Mouse (Mus musculus) left cerebral cortex, adult 11 months (tissue): ENCODE data around the gene Ikzf3.

Source experiments
- DNase-seq: peaks from one replicate; pipeline ENCODE4 v3.0.0; 2022; ENCODE audit warnings: low spot score

Ikzf3 gene

GRCm38 (mm10) chr11:98545711-98546231 lies at the start of gene Ikzf3:
Gene Ikzf3 (minus strand): TSS chr11:98546031.
- DNase-seq, result no peak

GRCm38 (mm10) chr11:98595473-98595872 lies 49.6 kb upstream of the Ikzf3 start:
- DNase-seq, result no peak

- DNase-seq, result no peak
These were observed 49.2 kb upstream of the Ikzf3 start for GRCm38 (mm10) chr11:98595021-98595420.

- no peak for DNase-seq
These were observed 45.0 kb upstream of the Ikzf3 start for GRCm38 (mm10) chr11:98590548-98591445.

- DNase-seq, result no peak
These were observed 43.5 kb upstream of the Ikzf3 start for GRCm38 (mm10) chr11:98589306-98589705.

- DNase-seq, result no peak
These were observed 43.0 kb upstream of the Ikzf3 start for GRCm38 (mm10) chr11:98588833-98589281.

GRCm38 (mm10) chr11:98587684-98588546 lies 42.1 kb upstream of the Ikzf3 start:
- peak; percentile 34 for DNase-seq

- peak; percentile 96 for DNase-seq
These were observed 41.2 kb upstream of the Ikzf3 start, which contains the start of gene Ormdl3 for GRCm38 (mm10) chr11:98586892-98587563. Gene Ormdl3 (minus strand): TSS chr11:98587368.

- DNase-seq, result peak; percentile 14
These were observed 40.5 kb upstream of the Ikzf3 start for GRCm38 (mm10) chr11:98586087-98586891.

GRCm38 (mm10) chr11:98584629-98585177 lies 38.9 kb upstream of the Ikzf3 start:
- DNase-seq, result no peak

- no peak for DNase-seq
These were observed 38.3 kb upstream of the Ikzf3 start for GRCm38 (mm10) chr11:98584146-98584545.

GRCm38 (mm10) chr11:98583571-98583970 lies 37.7 kb upstream of the Ikzf3 start:
- no peak for DNase-seq

GRCm38 (mm10) chr11:98583265-98583552 lies 37.4 kb upstream of the Ikzf3 start:
- DNase-seq, result no peak

GRCm38 (mm10) chr11:98582551-98583264 lies 36.9 kb upstream of the Ikzf3 start:
- DNase-seq, result no peak

- no peak for DNase-seq
These were observed 36.2 kb upstream of the Ikzf3 start for GRCm38 (mm10) chr11:98582030-98582388.

- no peak for DNase-seq
These were observed 35.6 kb upstream of the Ikzf3 start for GRCm38 (mm10) chr11:98581286-98582029.

- DNase-seq, result no peak
These were observed 34.7 kb upstream of the Ikzf3 start for GRCm38 (mm10) chr11:98580301-98581121.

GRCm38 (mm10) chr11:98577776-98578175 lies 31.9 kb upstream of the Ikzf3 start:
- DNase-seq, result no peak

GRCm38 (mm10) chr11:98569461-98569860 lies 23.6 kb upstream of the Ikzf3 start:
- DNase-seq, result no peak
